ENCODE assay signal across 8 mouse cellular contexts in genomic region chr17:24488186-24488661, GRCm38 (mm10). TPM values are rescaled to one million over a fixed set of nuclear protein-coding genes. Genes with fewer than 3 reads are reported as not detected.
DNase-seq lines count a peak whose midpoint lies in the region; ATAC-seq lines count a peak whose summit lies in the region.

TSS of gene Caskin1 (plus strand) at chr17:24488601.

- H3K27ac ChIP-seq in forebrain, embryonic 12.5 days: peak within 1 kb of the TSS; percentile 90
- peak within 1 kb of the TSS; percentile 90 for H3K27ac ChIP-seq in midbrain, embryonic 12.5 days (replicated peaks)

- H3K9ac ChIP-seq in forebrain, embryonic 12.5 days: peak within 1 kb of the TSS; percentile 90
- peak within 1 kb of the TSS; percentile 87 for H3K9ac ChIP-seq in midbrain, embryonic 12.5 days (replicated peaks)

- peak in 1 of 2 experiments; percentile 46 for DNase-seq in layer of hippocampus, adult 18-20 months (ENCODE audit: low spot score in 2 of 2)
- no peak for DNase-seq in layer of hippocampus, adult 9-11 months
- DNase-seq in adrenal gland, postnatal 4 days (ENCODE audit: low spot score in 2 of 2): no peak
- DNase-seq in left cerebral cortex, adult 8-10 months (ENCODE audit: low spot score in 2 of 2): peak in 1 of 2 experiments; percentile 77
- no peak for DNase-seq in urinary bladder, postnatal 10 days (ENCODE audit: low spot score)
- no peak for DNase-seq in gastrocnemius, adult 18-20 months (ENCODE audit: low spot score)

- WGBS in forebrain, embryonic 12.5 days: under 1% methylated on average over 45 of the region's 45 CpGs
- WGBS in midbrain, embryonic 12.5 days: under 1% methylated on average over 44 of the region's 45 CpGs

- peak within 1 kb of the TSS; percentile 88 for H3K4me3 ChIP-seq in forebrain, embryonic 12.5 days (replicated peaks)
- H3K4me3 ChIP-seq in midbrain, embryonic 12.5 days: peak within 1 kb of the TSS; percentile 70

- peaks cover 40% of the 10 kb centered on the region for H3K4me1 ChIP-seq in forebrain, embryonic 12.5 days
- H3K4me1 ChIP-seq in midbrain, embryonic 12.5 days: peaks cover 34% of the 10 kb centered on the region

- H3K9me3 ChIP-seq in forebrain, embryonic 12.5 days: no peaks in the 10 kb centered on the region
- H3K9me3 ChIP-seq in midbrain, embryonic 12.5 days: no peaks in the 10 kb centered on the region

- H3K27me3 ChIP-seq in forebrain, embryonic 12.5 days: peaks cover 15% of the 10 kb centered on the region
- 0 out of 2 replicates have a peak, but pooled peaks cover 8% of the 10 kb centered on the region for H3K27me3 ChIP-seq in midbrain, embryonic 12.5 days

- peak within 1 kb of the TSS; percentile 92 for H3K4me2 ChIP-seq in forebrain, embryonic 12.5 days
- peak within 1 kb of the TSS; percentile 83 for H3K4me2 ChIP-seq in midbrain, embryonic 12.5 days (replicated peaks)

- ATAC-seq in forebrain, embryonic 12.5 days (ENCODE audit: low FRiP score): peak; percentile 72
- peak; percentile 67 for ATAC-seq in midbrain, embryonic 12.5 days (ENCODE audit: low FRiP score, low read depth)

- no peaks in the 10 kb centered on the region for H3K36me3 ChIP-seq in forebrain, embryonic 12.5 days (replicated peaks)
- H3K36me3 ChIP-seq in midbrain, embryonic 12.5 days: no peaks in the 10 kb centered on the region

RNA-seq across cellular contexts. Expression of gene Caskin1, which starts in this region (rescaled TPM):
- 100 to 1,000 TPM; 153 to 157 TPM for total RNA-seq in layer of hippocampus, adult 18-20 months (2021)
- total RNA-seq in adrenal gland, postnatal 4 days (2021): 10 to 100 TPM; 62.4 to 65.2 TPM
- polyA plus RNA-seq in forebrain, embryonic 12.5 days (2016; fragmentation: Nextera tagmentation; extraction: Ambion mirVana): 14.8 and 16.6 TPM in 2 replicates
- total RNA-seq in left cerebral cortex, adult 8-10 months (2022): 100 to 1,000 TPM; 119 to 135 (median 127) TPM
- 20.2 and 23.0 TPM in 2 replicates for polyA plus RNA-seq in midbrain, embryonic 12.5 days (2016; fragmentation: Nextera tagmentation; extraction: Ambion mirVana)
- under 1 TPM; 0.09 to 0.17 TPM for total RNA-seq in gastrocnemius, adult 18-20 months (2021)

Comparison
In these comparisons a context has a peak if more than half of its experiments do, and no peak if none do; other contexts are left out.
1. RNA of gene Caskin1 (total RNA-seq): 153 to 157 TPM in layer of hippocampus, adult 18-20 months, 119 to 135 TPM in left cerebral cortex, adult 8-10 months and 62.4 to 65.2 TPM in adrenal gland, postnatal 4 days; 0.09 to 0.17 TPM in gastrocnemius, adult 18-20 months; every median in the first group is over 10 times any median in the second.